Mouse (Mus musculus): ENCODE measurements at regions not wholly inside any gene's neighbourhood (a gene's known extent, or its start where the extent isn't known, plus 50 kb on each side); places are given as distances from the start of the nearest gene placed in this dataset.

GRCm38 (mm10) chr17:83149336-83149735 is 65.8 kb upstream of the Pkdcc start:
- TF ChIP-seq USF2 (conservative IDR thresholded peaks at IDR 0.05; ENCODE audit: low read depth, low read length) (no peak), CTCF (conservative IDR thresholded peaks at IDR 0.05 in 1 of 2, IDR thresholded peaks at IDR 0.05 in 1 of 2; ENCODE audit: low read depth in 2 of 2, low read length in 2 of 2) (no peak), USF1 (IDR thresholded peaks at IDR 0.05; ENCODE audit: low read depth, low read length) (no peak), KAT2A (IDR thresholded peaks at IDR 0.05; ENCODE audit: insufficient replicate concordance, low read length) (no peak), MAX (IDR thresholded peaks at IDR 0.05; ENCODE audit: low read length) (no peak), MEF2A (IDR thresholded peaks at IDR 0.05; ENCODE audit: borderline replicate concordance, low read depth, low read length) (no peak), EP300 (IDR thresholded peaks at IDR 0.05; ENCODE audit: low read length) (no peak), HCFC1 (IDR thresholded peaks at IDR 0.05; ENCODE audit: low read depth, low read length) (no peak), MAFK (IDR thresholded peaks at IDR 0.05; ENCODE audit: insufficient replicate concordance, low read length) (no peak), ZMIZ1 (IDR thresholded peaks at IDR 0.05; ENCODE audit: low read depth, low read length) (no peak), E2F4 (IDR thresholded peaks at IDR 0.05; ENCODE audit: insufficient replicate concordance, low read depth, low read length) (no peak), TBP (conservative IDR thresholded peaks at IDR 0.05; ENCODE audit: low read depth, low read length) (no peak), POLR2A (IDR thresholded peaks at IDR 0.05; ENCODE audit: low read depth, low read length) (no peak)

Data from CH12.LX (cell line).